Mouse (Mus musculus): ENCODE data around the gene Slit1. TPM values are rescaled to one million over a fixed set of nuclear protein-coding genes. Genes with fewer than 3 reads are reported as not detected.

Gene Slit1
- polyA plus RNA-seq, 1 experiment, result 0.06 TPM

GRCm38 (mm10) chr19:41587431-41588222, 155.8 kb downstream of the Slit1 start:
- Histone ChIP-seq H3K4me1 (ENCODE audit: control insufficient read depth) (no peaks in the 10 kb centered on the region), H3K36me3 (ENCODE audit: control insufficient read depth) (peaks cover 33% of the 10 kb centered on the region), H3K9me3 (ENCODE audit: control insufficient read depth, low read length) (no peaks in the 10 kb centered on the region), H3K4me3 (replicated peaks) (no peak overlapping the region), H3K27me3 (ENCODE audit: control insufficient read depth) (no peaks in the 10 kb centered on the region)
- TF ChIP-seq GATA1 (IDR thresholded peaks at IDR 0.05; ENCODE audit: low read length) (no peak), TAL1 (IDR thresholded peaks at IDR 0.05; ENCODE audit: low read length) (no peak)

GRCm38 (mm10) chr19:41586752-41587151, 156.7 kb downstream of the Slit1 start:
- Histone ChIP-seq H3K27me3 (ENCODE audit: control insufficient read depth) (no peaks in the 10 kb centered on the region), H3K36me3 (ENCODE audit: control insufficient read depth) (peaks cover 42% of the 10 kb centered on the region), H3K4me1 (ENCODE audit: control insufficient read depth) (no peaks in the 10 kb centered on the region), H3K9me3 (ENCODE audit: control insufficient read depth, low read length) (no peaks in the 10 kb centered on the region), H3K4me3 (replicated peaks) (no peak overlapping the region)
- TF ChIP-seq GATA1 (IDR thresholded peaks at IDR 0.05; ENCODE audit: low read length), result no peak
- TF ChIP-seq TAL1 (IDR thresholded peaks at IDR 0.05; ENCODE audit: low read length), result no peak

GRCm38 (mm10) chr19:41582918-41583514, 160.4 kb downstream of the Slit1 start:
- H3K4me1 ChIP-seq (ENCODE audit: control insufficient read depth), result no peaks in the 10 kb centered on the region
- H3K9me3 ChIP-seq (ENCODE audit: control insufficient read depth, low read length), result no peaks in the 10 kb centered on the region
- no peak overlapping the region for H3K4me3 ChIP-seq (replicated peaks)
- no peak for TF ChIP-seq GATA1 (IDR thresholded peaks at IDR 0.05; ENCODE audit: low read length)
- no peak for TF ChIP-seq TAL1 (IDR thresholded peaks at IDR 0.05; ENCODE audit: low read length)
- peaks cover 48% of the 10 kb centered on the region for H3K36me3 ChIP-seq (ENCODE audit: control insufficient read depth)
- no peaks in the 10 kb centered on the region for H3K27me3 ChIP-seq (ENCODE audit: control insufficient read depth)

- Histone ChIP-seq H3K36me3 (ENCODE audit: control insufficient read depth) (peaks cover 48% of the 10 kb centered on the region), H3K4me1 (ENCODE audit: control insufficient read depth) (no peaks in the 10 kb centered on the region)
These were observed 161.6 kb downstream of the Slit1 start, which contains the start of gene Gm340 for GRCm38 (mm10) chr19:41581706-41582420. Gm340 (plus strand) TSS chr19:41582370.

DNA sequence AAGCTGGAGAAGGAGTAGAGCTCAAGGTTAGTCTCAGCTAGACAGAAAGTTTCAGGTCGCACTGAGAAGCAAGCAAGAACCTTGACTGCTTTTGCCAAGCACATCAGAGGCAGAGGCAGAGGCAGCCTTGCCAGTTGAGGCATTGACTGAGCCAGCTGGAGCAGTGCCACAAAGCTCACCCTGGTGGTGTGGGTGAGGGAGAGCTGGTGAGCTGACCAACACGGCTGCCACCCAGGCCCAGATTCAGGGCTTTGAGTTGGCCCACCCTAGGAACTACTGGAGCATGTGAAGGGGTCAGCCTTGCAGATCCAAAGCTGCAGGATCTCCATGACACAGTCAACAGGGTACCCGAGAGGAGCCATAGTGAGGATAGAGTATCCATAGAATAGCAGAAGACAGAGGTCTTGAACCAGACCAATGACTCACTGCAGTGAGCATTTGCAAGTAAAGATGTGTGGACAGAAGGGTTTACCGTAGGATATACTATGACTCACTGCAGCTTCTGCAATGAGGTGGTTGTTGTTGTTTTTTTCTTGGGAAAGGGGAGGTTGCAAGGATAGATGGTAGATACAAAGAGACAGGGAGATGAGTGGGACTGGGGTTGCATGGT, 164.0 kb downstream of the Slit1 start:
- peaks cover 34% of the 10 kb centered on the region for H3K36me3 ChIP-seq (ENCODE audit: control insufficient read depth)
- H3K27me3 ChIP-seq (ENCODE audit: control insufficient read depth), result no peaks in the 10 kb centered on the region
- TF ChIP-seq TAL1 (IDR thresholded peaks at IDR 0.05; ENCODE audit: low read length), result no peak

More at GRCm38 (mm10) chr19:41581706-41582420, 161.6 kb downstream of the Slit1 start, which contains the start of gene Gm340:
- no peaks in the 10 kb centered on the region for H3K27me3 ChIP-seq (ENCODE audit: control insufficient read depth)
- no peak for TF ChIP-seq GATA1 (IDR thresholded peaks at IDR 0.05; ENCODE audit: low read length)
- no peak for TF ChIP-seq TAL1 (IDR thresholded peaks at IDR 0.05; ENCODE audit: low read length)
- no peak within 1 kb of the TSS for H3K4me3 ChIP-seq (replicated peaks)
- H3K9me3 ChIP-seq (ENCODE audit: control insufficient read depth, low read length), result no peaks in the 10 kb centered on the region

GRCm38 (mm10) chr19:41577576-41577975, 165.9 kb downstream of the Slit1 start:
- TF ChIP-seq GATA1 (IDR thresholded peaks at IDR 0.05; ENCODE audit: low read length), result no peak
- TF ChIP-seq TAL1 (IDR thresholded peaks at IDR 0.05; ENCODE audit: low read length), result no peak
- H3K4me1 ChIP-seq (ENCODE audit: control insufficient read depth), result peaks cover 7% of the 10 kb centered on the region
- H3K9me3 ChIP-seq (ENCODE audit: control insufficient read depth, low read length), result no peaks in the 10 kb centered on the region
- no peaks in the 10 kb centered on the region for H3K27me3 ChIP-seq (ENCODE audit: control insufficient read depth)
- no peak overlapping the region for H3K4me3 ChIP-seq (replicated peaks)
- H3K36me3 ChIP-seq (ENCODE audit: control insufficient read depth), result peaks cover 18% of the 10 kb centered on the region

More for the DNA sequence above, 164.0 kb downstream of the Slit1 start:
- H3K4me1 ChIP-seq (ENCODE audit: control insufficient read depth), result peaks cover 4% of the 10 kb centered on the region
- no peaks in the 10 kb centered on the region for H3K9me3 ChIP-seq (ENCODE audit: control insufficient read depth, low read length)
- H3K4me3 ChIP-seq (replicated peaks), result no peak overlapping the region

DNA sequence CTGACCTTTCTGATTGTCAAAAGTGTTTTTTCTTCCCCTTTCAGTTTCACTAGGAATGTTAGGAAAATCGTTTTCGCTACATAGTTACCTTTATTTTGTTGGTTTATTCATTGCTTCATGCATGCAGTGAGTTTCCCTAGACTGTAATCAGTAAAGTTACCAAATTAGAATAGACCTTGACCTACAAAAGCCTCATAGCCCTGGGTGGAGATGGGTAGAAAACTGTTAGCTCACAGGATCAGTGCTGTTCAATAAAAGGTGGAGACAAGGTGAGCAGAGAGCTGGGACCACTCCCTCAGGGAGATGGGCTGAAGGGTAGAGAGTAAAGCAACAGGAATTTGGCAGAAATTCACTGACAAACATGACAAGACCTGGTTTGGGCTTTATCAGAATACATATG, 169.8 kb downstream of the Slit1 start:
- H3K4me3 ChIP-seq (replicated peaks), result no peak overlapping the region
- H3K36me3 ChIP-seq (ENCODE audit: control insufficient read depth), result peaks cover 8% of the 10 kb centered on the region
- peaks cover 7% of the 10 kb centered on the region for H3K4me1 ChIP-seq (ENCODE audit: control insufficient read depth)
- no peaks in the 10 kb centered on the region for H3K9me3 ChIP-seq (ENCODE audit: control insufficient read depth, low read length)
- H3K27me3 ChIP-seq (ENCODE audit: control insufficient read depth), result no peaks in the 10 kb centered on the region
- TF ChIP-seq TAL1 (IDR thresholded peaks at IDR 0.05; ENCODE audit: low read length) (no peak), GATA1 (IDR thresholded peaks at IDR 0.05; ENCODE audit: low read length) (no peak)

DNA sequence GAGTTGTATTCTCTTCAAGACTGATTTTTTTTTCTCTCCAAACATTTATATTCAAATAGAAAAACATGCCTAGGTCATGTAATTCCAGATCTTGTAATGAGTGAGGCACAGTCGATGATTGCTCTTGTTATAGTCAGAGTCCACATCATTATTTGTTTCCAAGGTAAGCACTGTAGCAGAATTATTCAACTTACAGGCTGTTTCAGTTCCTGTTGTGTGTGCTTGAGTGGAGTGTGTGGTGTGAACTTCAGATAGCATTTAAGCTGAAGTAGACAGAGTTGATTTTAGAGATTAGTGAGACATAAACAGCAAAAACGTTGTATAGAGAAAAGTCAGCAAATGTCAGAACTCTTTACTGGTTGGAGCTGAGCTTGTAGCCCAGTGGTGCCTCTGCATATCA, 174.7 kb downstream of the Slit1 start:
- Histone ChIP-seq H3K36me3 (ENCODE audit: control insufficient read depth) (peaks cover 6% of the 10 kb centered on the region; the same call in 1 of the 2 replicates), H3K9me3 (ENCODE audit: control insufficient read depth, low read length) (no peaks in the 10 kb centered on the region), H3K4me3 (replicated peaks) (no peak overlapping the region), H3K27me3 (ENCODE audit: control insufficient read depth) (no peaks in the 10 kb centered on the region), H3K4me1 (ENCODE audit: control insufficient read depth) (peaks cover 2% of the 10 kb centered on the region)
- TF ChIP-seq TAL1 (IDR thresholded peaks at IDR 0.05; ENCODE audit: low read length), result no peak
- no peak for TF ChIP-seq GATA1 (IDR thresholded peaks at IDR 0.05; ENCODE audit: low read length)
